Mouse (Mus musculus): Measurements from ENCODE around the gene Casc3.

The Casc3 gene

GRCm38 (mm10) chr11:98804605-98805004, at the start of gene Casc3:
Gene Casc3 (plus strand): TSS chr11:98804905.
- no peak for DNase-seq

DNA sequence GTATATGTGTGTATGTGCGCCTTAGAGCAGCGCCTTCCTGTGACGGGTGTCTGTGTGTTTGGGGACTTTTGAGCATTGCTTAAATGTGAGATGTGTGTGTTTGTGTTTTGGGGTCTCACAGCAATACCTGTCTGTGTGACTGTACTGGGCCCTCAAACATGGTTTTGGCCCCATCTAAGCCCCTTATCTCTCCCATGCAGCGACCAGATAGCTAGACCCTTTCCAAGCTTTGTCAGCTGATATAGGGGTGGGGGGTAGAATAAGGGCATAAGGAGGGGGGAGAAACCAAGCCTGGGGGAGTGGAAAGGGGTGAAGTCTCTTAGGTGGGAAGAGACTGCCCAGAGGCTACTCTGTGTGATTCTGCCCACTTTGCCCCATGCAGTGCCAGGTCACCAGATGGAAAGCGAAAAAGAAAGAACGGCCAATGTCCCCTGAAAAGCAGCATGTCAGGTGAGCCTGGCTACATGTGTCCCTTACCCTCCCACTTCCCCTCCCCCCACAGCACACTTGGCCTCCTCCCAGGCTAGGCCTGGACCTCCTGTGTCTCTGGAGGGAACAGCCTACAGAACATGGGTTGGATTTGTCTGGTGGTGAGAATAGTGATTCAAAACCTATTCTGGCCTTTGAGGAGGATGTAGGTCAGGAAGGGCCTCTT, 48.9 kb upstream of the Casc3 start:
- DNase-seq: peak; percentile 30

GRCm38 (mm10) chr11:98756711-98757110, 48.0 kb upstream of the Casc3 start:
- DNase-seq: no peak

- no peak for DNase-seq
Measured at GRCm38 (mm10) chr11:98761939-98762338, 42.8 kb upstream of the Casc3 start.

DNA sequence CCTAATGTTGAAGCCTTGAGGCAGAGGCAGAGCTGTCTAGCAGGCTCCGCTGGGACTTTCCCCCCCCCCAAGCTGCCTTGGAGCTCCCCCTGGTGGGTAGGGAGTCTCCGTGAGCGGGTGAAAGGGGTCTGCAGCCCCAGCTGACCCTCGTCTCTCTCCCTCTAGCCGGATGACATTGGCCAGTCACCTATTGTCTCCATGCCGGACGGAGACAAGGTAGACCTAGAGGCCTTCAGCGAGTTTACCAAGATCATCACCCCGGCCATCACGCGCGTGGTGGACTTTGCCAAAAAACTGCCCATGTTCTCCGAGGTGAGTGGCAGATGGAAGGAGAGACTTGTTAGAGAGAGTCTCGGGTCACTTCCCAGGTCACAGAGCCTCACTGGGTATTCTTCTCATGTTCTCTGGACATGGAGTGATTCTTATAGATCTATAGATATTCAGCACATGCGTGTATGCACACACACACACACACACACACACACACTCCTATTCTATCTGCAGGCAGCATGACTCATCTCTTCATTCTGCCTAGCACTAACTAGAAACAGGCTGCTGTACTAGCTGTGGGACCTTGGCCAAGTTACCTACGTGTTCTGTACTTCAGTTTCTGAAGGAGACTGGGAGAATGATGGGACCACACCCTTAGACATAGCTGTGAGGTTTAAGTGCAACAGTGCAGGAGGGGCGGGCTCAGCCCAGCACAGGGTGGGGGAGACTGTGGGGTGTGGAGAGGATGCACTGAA, 41.8 kb upstream of the Casc3 start:
- DNase-seq: no peak

- DNase-seq: no peak
Measured at GRCm38 (mm10) chr11:98763502-98763861, 41.2 kb upstream of the Casc3 start.

GRCm38 (mm10) chr11:98764091-98764490, 40.6 kb upstream of the Casc3 start:
- DNase-seq: no peak

GRCm38 (mm10) chr11:98764746-98765145, 40.0 kb upstream of the Casc3 start:
- DNase-seq: no peak

- DNase-seq: peak; percentile 52
Measured at GRCm38 (mm10) chr11:98765421-98766309, 39.0 kb upstream of the Casc3 start.

DNA sequence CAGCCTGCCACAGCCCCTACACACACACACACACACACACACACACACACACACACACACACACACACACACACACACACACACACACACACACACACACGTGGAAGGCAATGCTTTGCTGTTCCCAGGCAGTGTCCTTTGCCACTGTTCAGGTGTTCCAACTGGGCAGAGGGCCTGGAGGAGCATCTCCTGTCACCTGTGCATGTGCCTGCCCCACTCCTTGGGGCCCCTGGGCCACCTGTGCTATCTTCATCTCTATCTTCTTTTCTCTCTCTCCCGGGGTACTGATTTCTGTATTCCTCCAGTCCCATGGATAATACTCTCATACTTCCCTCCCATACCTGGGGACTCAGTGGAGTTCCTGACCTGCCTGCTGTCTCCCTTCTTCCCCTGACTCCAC, 38.4 kb upstream of the Casc3 start:
- peak; percentile 11 for DNase-seq

DNA sequence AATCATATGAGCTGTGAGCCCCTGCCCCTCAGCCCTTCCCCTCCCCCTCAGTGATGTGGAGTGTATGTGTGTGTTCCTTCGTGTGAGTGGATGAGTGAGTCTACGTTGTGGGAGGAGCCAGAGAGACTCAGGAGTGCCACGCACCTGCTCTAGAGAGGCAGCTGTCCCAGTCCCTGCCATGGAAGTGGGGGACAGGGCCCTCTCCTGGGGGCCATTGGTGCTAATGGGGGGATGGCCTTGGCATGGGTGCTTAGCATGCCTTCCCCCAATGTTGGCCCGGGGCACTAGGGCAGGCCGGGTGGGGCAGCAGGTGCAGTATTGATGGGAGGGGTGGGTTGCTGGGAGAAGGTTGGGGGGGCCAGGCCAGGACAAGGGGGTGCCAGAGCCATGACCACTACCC, 37.9 kb upstream of the Casc3 start:
- peak; percentile 13 for DNase-seq

DNA sequence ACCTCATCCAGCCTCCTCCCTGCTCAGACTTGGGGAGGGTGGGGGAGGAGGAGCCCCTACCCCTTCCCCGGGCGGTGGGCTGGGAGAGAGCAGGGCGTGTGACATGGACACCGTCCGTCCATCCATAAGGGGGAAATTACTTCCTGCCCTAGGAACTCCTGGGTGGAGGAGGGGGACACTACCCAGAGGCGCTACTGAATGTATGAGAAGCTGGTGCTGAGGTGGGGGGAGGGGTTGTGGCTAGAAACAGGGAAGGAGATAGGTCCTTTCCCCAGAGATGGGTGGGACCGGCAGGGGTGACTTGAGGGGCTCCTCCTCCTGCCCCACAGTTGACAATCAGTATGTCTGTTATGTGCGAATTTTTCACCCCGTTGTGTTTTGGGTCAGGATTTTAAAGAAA, 37.4 kb upstream of the Casc3 start:
- peak; percentile 61 for DNase-seq

- DNase-seq: peak; percentile 11
Measured at GRCm38 (mm10) chr11:98767713-98768112, 37.0 kb upstream of the Casc3 start.

DNA sequence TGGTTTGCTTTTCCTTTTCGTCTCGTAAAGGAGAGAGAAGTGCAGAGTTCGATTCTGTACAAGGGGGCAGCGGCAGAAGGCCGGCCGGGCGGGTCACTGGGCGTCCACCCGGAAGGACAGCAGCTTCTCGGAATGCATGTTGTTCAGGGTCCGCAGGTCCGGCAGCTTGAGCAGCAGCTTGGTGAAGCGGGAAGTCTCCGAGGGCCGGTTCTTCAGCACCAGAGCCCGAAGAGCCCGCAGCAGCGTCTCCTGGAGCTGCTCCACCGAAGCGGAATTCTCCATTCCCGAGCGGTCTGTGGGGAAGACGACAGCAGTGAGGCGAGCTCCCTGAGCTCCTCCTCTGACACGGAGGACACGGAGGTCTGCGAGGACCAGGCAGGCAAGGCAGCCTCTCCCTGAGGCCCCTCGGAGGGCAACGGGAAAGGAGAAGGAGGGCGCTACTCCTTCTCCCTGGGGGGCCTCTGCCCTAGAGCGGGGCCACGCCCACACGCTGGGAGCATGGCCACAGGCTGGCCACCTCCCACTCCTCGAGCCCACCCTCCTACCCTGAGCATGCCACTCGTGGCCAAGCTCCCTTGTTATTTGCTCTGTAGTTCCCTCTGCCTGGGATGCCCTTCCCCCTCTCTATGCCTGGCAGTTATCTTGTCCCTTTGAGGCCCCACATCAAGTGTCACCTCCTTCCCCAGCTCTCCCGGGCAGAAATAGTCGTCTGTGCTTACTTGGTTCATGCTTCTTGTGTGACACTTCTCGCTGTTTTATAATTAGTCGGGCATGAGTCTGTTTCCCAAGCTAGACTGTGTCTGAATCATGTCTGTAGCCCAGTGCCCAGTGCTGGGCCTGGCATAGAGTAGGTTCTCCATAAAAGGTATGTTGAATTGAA, 36.3 kb upstream of the Casc3 start:
- DNase-seq: peak; percentile 61

GRCm38 (mm10) chr11:98769007-98769954, 35.4 kb upstream of the Casc3 start:
- DNase-seq: no peak

DNA sequence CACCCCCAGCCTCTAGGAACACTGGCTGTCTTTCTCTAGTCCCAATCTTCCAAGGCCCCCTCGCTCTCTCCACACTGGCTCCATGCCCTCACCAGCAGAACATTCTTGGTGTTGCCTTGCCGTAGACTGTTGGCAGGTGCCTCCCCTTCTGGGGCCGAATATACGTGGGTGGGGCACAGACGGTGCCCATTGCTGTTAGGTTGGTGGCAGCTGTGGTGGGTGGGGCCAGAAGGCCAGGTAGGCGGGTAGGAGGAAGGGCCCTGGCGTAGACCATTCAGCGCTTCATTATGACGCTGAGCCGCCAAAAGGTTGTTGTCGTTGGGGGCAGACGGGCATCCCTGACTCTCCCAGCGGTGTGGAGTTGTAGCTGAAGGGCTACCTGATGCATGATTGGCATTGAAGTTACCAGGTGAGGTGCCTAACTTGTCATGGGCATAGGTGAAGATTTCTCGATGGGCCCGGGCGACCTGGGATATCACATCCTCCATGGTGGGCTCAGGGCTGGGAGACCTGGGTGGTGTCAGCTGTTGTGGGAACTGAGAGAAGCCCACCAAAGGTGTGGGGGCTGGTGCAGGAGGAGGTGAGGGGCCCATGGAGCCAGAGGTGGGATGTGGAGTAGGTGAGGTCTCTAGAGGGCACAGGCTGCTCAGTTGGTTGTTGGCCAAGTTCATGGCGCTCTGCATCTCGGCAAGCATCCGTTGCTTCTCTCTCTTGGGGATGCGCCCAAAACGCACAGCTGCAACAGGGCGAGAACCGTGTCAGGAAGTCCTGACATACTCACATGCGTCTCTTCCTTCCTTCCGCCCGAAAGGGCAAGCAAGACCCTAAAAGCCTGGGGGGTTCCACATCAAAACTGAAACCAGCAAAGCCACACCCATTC, 34.4 kb upstream of the Casc3 start:
- DNase-seq: peak; percentile 62

- no peak for DNase-seq
Measured at GRCm38 (mm10) chr11:98771131-98771530, 33.6 kb upstream of the Casc3 start.

GRCm38 (mm10) chr11:98771844-98772525, 32.7 kb upstream of the Casc3 start:
- peak; percentile 60 for DNase-seq

DNA sequence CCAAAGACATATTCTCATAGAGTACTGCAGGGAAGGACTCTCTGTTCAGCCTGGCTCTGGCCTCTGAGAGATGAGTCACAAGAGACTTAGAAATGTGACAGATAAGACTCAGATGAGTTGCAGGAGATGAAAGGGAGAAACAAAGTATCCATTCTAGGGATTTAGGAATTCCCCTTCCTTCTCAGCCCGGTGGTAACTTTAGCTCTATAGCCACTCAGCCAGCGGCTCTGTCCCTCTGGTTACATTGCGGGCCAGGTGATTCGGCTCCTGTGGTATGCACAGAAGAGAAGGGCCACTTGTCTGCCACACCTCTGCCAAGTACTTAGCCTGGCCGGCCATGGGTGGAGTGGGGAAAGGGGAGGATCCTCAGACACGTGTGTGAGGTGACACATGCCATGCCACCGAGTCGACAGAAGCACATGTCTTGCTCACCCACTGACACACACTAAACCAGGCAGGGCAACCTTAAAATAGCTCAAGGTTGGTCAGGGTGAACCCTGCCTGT, 32.0 kb upstream of the Casc3 start:
- DNase-seq: peak; percentile 60
